Mouse (Mus musculus) ES-E14 (cell line): ENCODE data around the gene Arhgap24. TPM values are rescaled to one million over a fixed set of nuclear protein-coding genes. Genes with fewer than 3 reads are reported as not detected.

ENCODE experiments used
- DNase-seq: peaks from one replicate; pipeline ENCODE4 v3.0.0-alpha.2; 2013; ENCODE audit warnings: low read depth, low spot score
- H3K27ac ChIP-seq: 2 replicates; pipeline ENCODE4 v1.5.1; 2012; ENCODE audit warnings: low read depth, mild to moderate bottlenecking, low read length, moderate library complexity, mixed read lengths; ENCODE audit not compliant: poor library complexity, insufficient read depth, severe bottlenecking
- H3K36me3 ChIP-seq: 2 replicates; pipeline ENCODE4 v1.6.1; 2012; ENCODE audit warnings: mild to moderate bottlenecking, low read length, moderate library complexity, mixed read lengths; ENCODE audit not compliant: control insufficient read depth, poor library complexity, insufficient read depth, severe bottlenecking
- H3K4me1 ChIP-seq, 2 experiments: fragments of 150-350 bp in 1 of 2; sonication (generic) in 1 of 2; 2 replicates each; pipeline ENCODE4 v1.6.1; 2012; ENCODE audit warnings: low read length in 2 of 2, mild to moderate bottlenecking in 1 of 2, mixed read lengths in 1 of 2; ENCODE audit not compliant: control insufficient read depth in 2 of 2, insufficient read depth in 2 of 2, poor library complexity in 1 of 2
- H3K4me3 ChIP-seq, 2 experiments: fragments of 150-350 bp in 1 of 2; sonication (generic) in 1 of 2; 2 replicates each; pipeline ENCODE4 v1.5.1; 2012; ENCODE audit warnings: low read length in 2 of 2, low read depth in 1 of 2, mild to moderate bottlenecking in 1 of 2, mixed read lengths in 1 of 2; ENCODE audit not compliant: insufficient read depth in 1 of 2, poor library complexity in 1 of 2, severe bottlenecking in 1 of 2
- H3K9ac ChIP-seq: 2 replicates; pipeline ENCODE4 v1.6.1; 2012; ENCODE audit warnings: low read depth, mild to moderate bottlenecking, low read length, mixed read lengths; ENCODE audit not compliant: poor library complexity, insufficient read depth, severe bottlenecking
- H3K9me3 ChIP-seq: fragments of 150-350 bp; sonication (generic); 2 replicates; pipeline ENCODE4 v1.6.1; 2012; ENCODE audit warnings: low read depth, mild to moderate bottlenecking, low read length; ENCODE audit not compliant: control insufficient read depth, insufficient read depth
- CHD2 ChIP-seq: IDR thresholded peaks from 2 replicates; pipeline ENCODE4 v1.6.1; 2014; ENCODE audit warnings: mild to moderate bottlenecking, low read depth, low read length, inconsistent platforms
- HCFC1 ChIP-seq: IDR thresholded peaks from 2 replicates; pipeline ENCODE4 v1.6.1; 2012; ENCODE audit warnings: low read length, inconsistent platforms, borderline replicate concordance; ENCODE audit not compliant: insufficient read depth
- MAFK ChIP-seq: IDR thresholded peaks from 2 replicates; pipeline ENCODE4 v1.6.1; 2014; ENCODE audit warnings: mild to moderate bottlenecking, low read depth, low read length, inconsistent platforms; ENCODE audit not compliant: insufficient read depth
- ZC3H11A ChIP-seq: IDR thresholded peaks from 2 replicates; pipeline ENCODE4 v1.6.1; 2012; ENCODE audit warnings: low read depth, mild to moderate bottlenecking, inconsistent platforms, low read length, borderline replicate concordance
- ZNF384 ChIP-seq: IDR thresholded peaks from 2 replicates; pipeline ENCODE4 v1.6.1; 2012; ENCODE audit warnings: low read depth, low read length, inconsistent platforms
- in situ Hi-C, 2 experiments: fragments of 600-800 bp; cut with MboI; formaldehyde crosslinking; loops; one replicate each; pipeline ENCODE4 v1.15.1; 2025; ENCODE audit warnings: low sequenced_read_pairs in 2 of 2, inconsistent platforms in 1 of 2; ENCODE audit not compliant: unreplicated experiment in 2 of 2
- total RNA-seq: library from RNA; depleted of rRNA; stranded (reverse); fragments of 300-350 nt; gene quantifications from 2 replicates; pipeline ENCODE4 v1.2.3, GENCODE M21; 2012

Arhgap24 gene
- total RNA-seq, 1 experiment: 0.89 TPM

- Histone ChIP-seq H3K36me3 (no peaks in the 10 kb centered on the region), H3K4me3 (no peak overlapping the region), H3K27ac (no peak overlapping the region), H3K9me3 (no peaks in the 10 kb centered on the region), H3K9ac (no peak overlapping the region), H3K4me1 (no peaks in the 10 kb centered on the region)
- TF ChIP-seq ZNF384 (no peak), CHD2 (no peak), MAFK (no peak), HCFC1 (no peak), ZC3H11A (no peak)
- in situ Hi-C loops: no loop called here
- no peak for DNase-seq
Observed at GRCm38 (mm10) chr5:102770611-102771010, 289.4 kb downstream of the Arhgap24 start.

- in situ Hi-C loops: no loop called here
- Histone ChIP-seq H3K9ac (no peak overlapping the region), H3K4me1 (no peaks in the 10 kb centered on the region), H3K27ac (no peak overlapping the region), H3K4me3 (no peak overlapping the region), H3K9me3 (no peaks in the 10 kb centered on the region), H3K36me3 (no peaks in the 10 kb centered on the region)
- no peak for TF ChIP-seq HCFC1
- TF ChIP-seq MAFK: no peak
- no peak for TF ChIP-seq ZNF384
- no peak for TF ChIP-seq CHD2
- no peak for TF ChIP-seq ZC3H11A
- no peak for DNase-seq
Observed at GRCm38 (mm10) chr5:102774500-102774899, 293.3 kb downstream of the Arhgap24 start.

DNA sequence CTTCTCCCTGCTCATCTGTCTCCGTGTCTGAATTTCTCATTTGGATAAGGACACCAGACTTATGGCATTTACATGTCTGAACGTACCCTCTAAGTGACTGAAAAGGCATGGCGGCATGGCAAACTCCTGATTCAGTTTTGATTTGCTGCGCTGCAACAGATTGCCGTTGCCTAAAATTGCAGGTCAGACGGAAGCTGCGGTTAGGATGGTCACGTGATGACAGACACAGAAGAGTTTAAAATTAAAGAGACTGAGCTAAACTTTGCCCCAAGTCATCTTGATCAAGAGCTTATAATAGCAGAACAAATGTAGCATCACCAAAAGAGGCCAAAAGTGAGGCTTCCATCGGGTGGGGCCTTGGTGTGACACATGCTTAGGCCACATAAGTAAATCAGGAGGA, 296.1 kb downstream of the Arhgap24 start:
- no peaks in the 10 kb centered on the region for H3K9me3 ChIP-seq
- H3K4me3 ChIP-seq: no peak overlapping the region
- no peak overlapping the region for H3K9ac ChIP-seq
- TF ChIP-seq MAFK (no peak), CHD2 (no peak), ZNF384 (no peak), ZC3H11A (no peak), HCFC1 (no peak)
- no peaks in the 10 kb centered on the region for H3K36me3 ChIP-seq
- no peak overlapping the region for H3K27ac ChIP-seq
- no peak for DNase-seq
- in situ Hi-C loops: no loop called here
- no peaks in the 10 kb centered on the region for H3K4me1 ChIP-seq

DNA sequence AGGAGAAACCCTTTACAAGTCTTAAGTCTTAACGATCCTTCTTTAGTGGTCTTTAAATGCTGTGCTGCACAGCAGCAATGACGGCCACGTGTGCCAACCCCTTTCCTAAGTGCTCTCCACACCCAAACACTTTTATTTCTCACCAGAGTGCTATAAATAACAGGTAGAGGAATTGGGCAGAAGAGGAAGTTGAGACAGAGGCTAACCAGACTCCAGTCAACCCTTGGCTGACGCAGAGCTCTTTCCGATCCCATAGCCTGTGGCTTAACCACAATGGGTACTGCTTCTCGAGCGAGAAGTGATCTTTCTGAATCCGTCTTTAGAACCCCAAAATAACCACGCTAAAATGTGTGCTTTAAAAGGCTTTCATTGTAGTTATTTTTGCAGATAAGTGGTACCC, 296.7 kb downstream of the Arhgap24 start:
- no peak overlapping the region for H3K27ac ChIP-seq
- no peaks in the 10 kb centered on the region for H3K36me3 ChIP-seq
- H3K9me3 ChIP-seq: no peaks in the 10 kb centered on the region
- no peak for TF ChIP-seq HCFC1
- TF ChIP-seq CHD2: no peak
- TF ChIP-seq ZC3H11A: no peak
- TF ChIP-seq MAFK: no peak
- no peak for TF ChIP-seq ZNF384
- in situ Hi-C loops: no loop called here
- H3K4me1 ChIP-seq: no peaks in the 10 kb centered on the region
- DNase-seq: no peak
- H3K4me3 ChIP-seq: no peak overlapping the region
- no peak overlapping the region for H3K9ac ChIP-seq

DNA sequence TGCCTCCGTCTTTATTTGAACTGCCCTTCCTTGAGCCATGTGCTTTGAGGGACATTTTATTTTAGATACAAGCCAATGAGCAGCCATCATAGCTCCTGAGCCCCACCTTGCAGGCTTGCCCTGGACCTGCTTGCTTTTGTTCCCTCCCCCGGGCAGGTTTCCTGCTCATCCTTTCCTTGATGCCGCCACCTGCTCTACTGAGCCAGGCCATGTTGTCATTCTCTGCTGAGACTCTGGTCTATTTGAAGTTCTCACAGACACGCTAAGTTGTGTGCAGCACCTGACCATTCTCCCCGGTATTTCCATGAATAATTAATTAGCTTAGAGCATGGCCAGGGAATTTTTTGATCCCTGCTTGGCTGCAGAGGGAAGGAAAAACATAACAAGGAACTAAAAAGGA, 297.1 kb downstream of the Arhgap24 start:
- in situ Hi-C loops: no loop called here
- no peak overlapping the region for H3K4me3 ChIP-seq
- no peak overlapping the region for H3K27ac ChIP-seq
- no peaks in the 10 kb centered on the region for H3K9me3 ChIP-seq
- TF ChIP-seq ZC3H11A (no peak), CHD2 (no peak), HCFC1 (no peak), ZNF384 (no peak)
- no peaks in the 10 kb centered on the region for H3K4me1 ChIP-seq
- DNase-seq: no peak
- no peak overlapping the region for H3K9ac ChIP-seq
- H3K36me3 ChIP-seq: no peaks in the 10 kb centered on the region
